Mouse (Mus musculus) 3134 (cell line): ENCODE data around the gene Spata16.

Experiments used
- DNase-seq: peaks from one replicate; pipeline ENCODE4 v3.0.0-alpha.2; 2011; ENCODE audit warnings: low spot score; ENCODE audit not compliant: insufficient read length; ENCODE audit errors: extremely low read depth

Gene Spata16

DNA sequence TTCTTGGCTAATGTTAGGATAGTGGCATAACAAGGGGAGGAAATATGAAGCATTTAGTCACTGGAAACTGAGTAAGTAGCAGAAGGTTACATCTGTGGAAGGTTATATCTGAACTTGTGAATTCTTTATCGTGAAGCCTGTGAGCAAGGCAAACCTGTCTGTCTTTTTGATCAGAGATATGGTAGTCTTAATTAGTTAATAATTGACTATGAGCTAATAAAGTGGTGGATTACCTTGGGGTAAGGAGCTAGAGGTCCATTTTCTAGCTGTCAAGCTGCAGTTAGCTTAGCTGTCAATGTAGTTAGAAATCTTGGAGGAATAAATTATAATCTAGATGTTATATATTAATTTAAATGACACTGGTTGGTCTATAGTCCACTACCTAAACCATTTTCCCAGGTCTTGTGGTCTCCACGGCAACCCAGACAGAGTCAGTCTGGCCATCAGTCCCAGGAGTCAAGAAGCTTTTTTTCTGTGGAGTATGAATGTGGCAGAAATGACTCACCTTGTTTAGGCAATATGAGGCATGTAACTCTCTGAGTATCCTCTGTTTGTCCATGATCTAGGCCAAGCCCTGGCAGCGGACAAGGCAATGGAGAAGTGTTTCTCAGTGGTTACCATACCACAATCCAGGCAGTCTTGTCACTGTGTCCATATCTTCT lies 331.6 kb downstream of the Spata16 start:
- no peak for DNase-seq

DNA sequence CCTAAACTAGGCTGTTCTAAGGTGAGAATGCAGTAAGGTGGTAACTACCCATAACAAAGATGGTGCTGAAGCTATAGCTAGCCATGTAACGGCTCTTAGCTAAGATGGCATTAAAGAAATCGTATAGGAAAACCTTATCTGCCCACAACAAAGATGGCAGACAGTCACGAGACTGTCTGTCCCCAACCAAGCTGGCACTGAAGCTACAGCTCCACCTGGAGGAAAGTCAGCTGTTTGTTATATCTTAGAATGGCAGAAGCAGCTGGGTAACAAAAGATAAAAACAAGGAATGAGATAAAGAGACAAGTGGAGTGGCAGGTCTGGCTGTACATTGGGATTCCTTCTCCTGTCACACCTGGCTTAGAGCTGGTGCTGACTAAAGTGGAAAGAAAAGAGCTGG lies 333.1 kb downstream of the Spata16 start:
- no peak for DNase-seq

DNA sequence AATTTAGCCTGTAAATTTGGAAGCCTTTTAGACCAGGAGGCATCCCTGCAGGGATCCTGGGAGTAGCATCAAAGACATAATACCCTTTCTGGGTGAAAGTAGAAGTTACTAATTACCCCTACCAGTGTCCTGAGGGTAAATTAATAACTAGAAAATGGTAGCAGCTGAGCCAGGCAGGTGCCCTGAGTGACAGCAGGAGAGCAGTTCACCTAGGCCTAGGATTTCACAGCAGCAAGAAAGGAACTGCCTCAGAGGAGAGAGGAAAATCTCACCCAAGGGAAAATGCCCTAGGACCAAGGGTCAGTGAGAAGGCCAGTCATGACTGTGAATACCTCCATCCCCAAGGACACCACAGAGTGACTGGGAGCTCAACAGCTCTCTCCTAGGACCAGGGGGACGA lies 333.9 kb downstream of the Spata16 start:
- DNase-seq: no peak

DNA sequence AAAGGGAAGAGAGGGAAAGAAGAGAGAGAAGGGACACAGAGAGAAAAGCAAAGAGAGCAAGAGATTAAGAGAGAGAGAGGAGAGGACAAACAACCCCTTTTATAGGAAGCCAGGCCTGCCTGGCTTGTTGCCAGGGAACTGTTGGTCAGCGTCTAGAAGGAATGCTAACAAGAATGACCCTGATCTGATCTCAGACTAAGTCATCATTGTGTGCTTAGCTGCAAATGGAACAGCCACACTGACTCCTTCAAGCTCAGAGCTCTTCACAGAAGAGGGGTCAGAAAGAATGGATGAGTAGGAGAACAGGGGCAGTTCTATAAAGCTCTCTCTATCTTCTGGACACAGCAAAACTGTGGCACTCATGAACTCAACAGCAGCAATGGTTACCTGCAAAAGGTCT lies 334.7 kb downstream of the Spata16 start:
- no peak for DNase-seq

DNA sequence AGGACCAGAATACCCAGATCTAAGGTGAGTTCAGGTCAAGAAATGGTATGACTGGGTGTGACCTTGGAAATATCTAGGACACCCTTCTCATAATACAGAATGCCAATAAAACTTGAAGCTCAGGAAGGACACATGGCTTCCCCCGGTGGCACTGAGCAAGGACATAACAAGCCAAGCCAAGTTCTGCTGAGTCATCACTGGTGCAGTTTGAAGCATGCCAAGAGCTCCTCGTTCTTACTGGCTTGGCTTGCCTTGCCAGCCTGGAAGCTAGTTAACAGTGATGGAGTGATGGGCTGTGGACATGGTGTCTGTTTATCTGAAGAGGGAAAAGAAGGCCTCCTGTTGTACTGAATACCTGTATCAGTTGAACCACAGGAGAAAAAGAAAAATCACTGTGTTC lies 342.2 kb downstream of the Spata16 start:
- DNase-seq: no peak

DNA sequence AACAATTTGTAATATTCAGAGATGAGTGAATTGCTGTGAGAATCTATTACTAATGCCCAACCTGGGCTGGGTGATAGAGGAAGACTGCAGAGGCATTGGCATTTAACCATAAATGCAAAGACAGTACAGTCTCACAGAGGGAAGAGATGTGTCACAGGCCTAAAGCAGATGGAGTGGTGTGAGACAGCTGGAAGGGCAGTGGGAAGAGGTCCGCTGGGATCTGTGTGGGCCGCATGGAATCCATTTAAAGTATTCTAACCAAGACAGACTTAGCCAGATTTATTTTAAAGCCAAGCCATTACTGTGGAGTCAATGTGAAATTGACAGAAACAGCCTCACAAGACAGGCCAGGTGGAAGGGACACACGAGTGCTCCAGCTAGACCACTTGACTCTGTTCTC lies 343.0 kb downstream of the Spata16 start:
- no peak for DNase-seq

DNA sequence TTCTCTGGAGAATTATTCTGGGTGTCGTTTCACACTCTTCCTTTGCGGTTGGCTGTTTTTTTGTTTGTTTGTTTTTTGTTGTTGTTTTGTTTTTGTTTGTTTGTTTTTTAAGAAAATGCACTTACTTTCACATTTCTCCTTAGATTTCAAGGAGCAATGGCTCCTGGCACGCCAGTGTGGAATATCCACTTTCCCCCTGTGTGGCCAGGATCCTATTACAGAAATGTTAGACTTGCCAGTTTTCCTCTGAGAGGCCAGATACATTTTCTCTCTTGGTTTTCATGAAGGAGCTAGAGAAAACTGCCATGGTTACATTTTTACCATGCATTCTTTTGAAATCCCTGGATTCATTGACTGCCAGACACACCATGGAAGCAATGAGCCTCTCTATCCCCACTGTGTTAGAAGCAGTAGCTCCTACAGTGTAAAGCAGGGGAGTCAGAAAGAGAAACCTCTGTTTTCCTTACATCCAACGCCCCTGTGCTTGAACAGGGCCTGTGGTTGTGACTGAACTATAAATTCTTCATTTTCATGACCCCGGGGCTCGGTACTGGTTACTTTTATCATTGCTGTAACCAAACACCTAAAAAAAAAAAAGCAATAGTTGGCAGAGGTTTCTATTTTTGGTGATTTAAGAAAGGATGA lies 344.7 kb downstream of the Spata16 start:
- DNase-seq: no peak

DNA sequence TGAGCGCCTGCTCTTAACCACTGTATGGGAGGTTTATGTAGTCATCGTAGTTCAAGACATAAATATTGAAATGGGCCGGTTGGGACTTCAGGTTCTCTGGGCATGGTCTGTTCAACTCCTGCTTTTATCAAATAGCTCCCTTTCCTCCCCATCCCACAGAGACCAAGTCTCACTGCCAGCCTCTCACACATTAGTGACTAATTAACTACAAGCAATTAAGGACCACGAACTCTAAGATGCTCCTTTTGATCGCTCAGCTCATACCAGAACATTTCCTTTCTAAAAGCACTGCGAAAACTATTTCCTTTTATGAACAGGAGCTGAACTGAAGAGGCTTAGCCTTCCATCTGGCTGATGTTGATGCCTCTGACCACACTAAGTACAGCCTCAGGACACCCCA lies 346.3 kb downstream of the Spata16 start:
- no peak for DNase-seq

DNA sequence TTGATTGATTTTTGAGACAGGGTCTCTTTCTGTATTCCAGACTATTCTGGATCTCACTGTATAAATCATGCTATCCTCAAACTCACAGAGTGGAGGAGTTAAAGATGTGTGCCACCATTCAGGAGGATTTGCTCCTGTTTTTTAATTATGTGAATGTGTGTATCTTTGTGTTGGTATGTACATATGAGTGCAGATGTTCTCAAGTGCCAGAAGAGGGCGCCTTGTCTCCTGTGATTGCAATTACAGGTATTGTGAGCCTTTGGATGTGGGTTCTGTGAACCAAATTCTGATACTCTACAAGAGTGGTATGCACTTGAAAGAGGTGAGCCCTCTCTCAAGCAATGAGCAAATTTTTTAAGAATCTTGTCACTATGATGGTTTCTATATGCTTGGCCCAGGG lies 369.4 kb downstream of the Spata16 start:
- no peak for DNase-seq

DNA sequence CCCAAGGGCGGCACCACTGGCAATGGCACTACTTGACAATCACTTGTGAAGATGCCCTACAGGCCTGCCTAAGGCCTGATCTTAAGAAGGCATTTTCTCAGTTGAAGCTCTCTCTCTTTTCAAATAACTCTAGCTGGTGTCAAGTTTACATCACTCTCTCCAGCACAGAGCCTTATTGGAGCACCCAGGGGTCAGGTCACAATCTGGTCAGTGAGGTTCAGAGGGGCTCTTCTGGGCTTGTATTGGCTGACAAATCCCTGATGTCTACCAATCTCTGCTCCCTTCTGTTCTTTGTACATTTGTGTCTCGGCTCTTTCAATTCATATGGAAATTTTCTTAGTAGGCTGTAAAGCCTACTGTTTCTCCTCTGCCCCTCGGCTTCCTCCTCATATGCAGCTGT lies 390.5 kb downstream of the Spata16 start:
- no peak for DNase-seq

DNA sequence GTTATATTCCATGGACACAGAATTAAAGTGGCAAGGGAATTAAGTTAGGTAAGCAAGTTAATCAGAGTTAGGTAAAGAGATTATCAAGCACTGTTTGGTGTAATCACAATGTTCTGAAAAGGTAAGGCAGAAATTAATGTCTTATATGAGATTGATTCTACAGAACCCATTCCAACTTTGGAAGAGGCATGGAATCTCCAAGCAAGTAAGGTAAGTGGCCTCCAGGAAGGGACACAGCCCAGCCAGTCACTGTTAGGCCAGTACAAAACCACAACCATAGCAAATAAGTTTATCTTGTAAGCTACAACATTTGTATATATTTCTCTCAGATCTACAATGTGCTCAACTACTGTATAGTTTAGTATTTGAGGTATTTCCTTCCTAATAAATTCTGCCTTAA lies 391.1 kb downstream of the Spata16 start:
- no peak for DNase-seq

DNA sequence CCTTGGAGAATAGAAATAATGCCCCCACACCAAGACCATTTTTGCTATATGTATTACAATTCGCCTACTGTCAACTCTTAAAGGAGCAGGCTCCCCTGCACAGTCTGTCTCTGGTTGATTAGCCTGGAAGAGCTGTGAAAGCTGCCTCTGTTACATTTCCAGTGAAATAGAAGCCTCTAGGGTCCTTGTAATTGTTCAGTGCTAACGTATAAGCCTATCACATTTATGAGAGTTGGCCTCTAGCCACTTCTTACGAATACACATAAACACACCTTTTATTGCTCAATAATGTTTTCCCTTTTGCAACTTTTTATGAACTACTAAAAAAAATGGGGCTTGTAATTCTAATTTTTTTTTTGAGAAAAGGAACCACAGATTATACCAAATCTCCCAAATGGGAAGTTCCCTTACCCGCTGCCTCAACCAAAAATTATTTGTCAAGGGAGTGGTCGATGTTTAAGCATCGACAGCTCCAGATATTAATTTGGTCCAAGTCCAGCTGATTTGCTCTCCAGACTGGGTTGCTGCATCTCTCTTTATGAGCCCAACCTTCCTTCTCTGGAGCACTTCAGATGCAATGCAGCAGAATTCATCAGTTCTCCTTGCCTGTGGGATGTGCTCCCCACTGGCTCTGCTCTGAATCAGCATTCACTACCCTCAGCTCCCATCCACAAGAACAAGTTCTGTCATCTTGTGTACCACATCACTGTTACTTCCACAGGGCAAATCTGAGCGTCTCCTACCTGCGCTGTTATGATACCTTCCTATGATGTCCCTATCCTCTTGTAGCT lies 392.8 kb downstream of the Spata16 start:
- DNase-seq: no peak
